ENCODE assay signal across 8 mouse cellular contexts in genomic region chr1:171470371-171470871, GRCm38 (mm10). TPM values are rescaled to one million over a fixed set of nuclear protein-coding genes. Genes with fewer than 3 reads are reported as not detected.
DNase-seq lines count a peak whose midpoint lies in the region; ATAC-seq and TF ChIP-seq lines count a peak whose summit lies in the region.

No protein-coding gene starts in this region.

- H3K4me1 ChIP-seq in intestine, embryonic 16.5 days (ENCODE audit: control insufficient read depth, insufficient read depth, low read length): no peaks in the 10 kb centered on the region
- H3K4me1 ChIP-seq in limb, embryonic 14.5 days (ENCODE audit: control insufficient read depth, insufficient read depth, low read length): no peaks in the 10 kb centered on the region

- no peaks in the 10 kb centered on the region for H3K27me3 ChIP-seq in intestine, embryonic 16.5 days (replicated peaks; ENCODE audit: control insufficient read depth, insufficient read depth, low read length)
- no peaks in the 10 kb centered on the region for H3K27me3 ChIP-seq in limb, embryonic 14.5 days (ENCODE audit: control insufficient read depth, insufficient read depth, low read length)

- 31% methylated on average over 7 of the region's 7 CpGs for WGBS in intestine, embryonic 16.5 days
- 34% methylated on average over 7 of the region's 7 CpGs for WGBS in limb, embryonic 14.5 days

- peak; percentile 64 for DNase-seq in A20 (ENCODE audit: low read depth, low spot score)
- DNase-seq in CD8-positive naive resting alpha-beta T cell, adult 2 months (ENCODE audit: low read depth in 2 of 2, low spot score in 2 of 2): peak; percentile 52 to 73
- DNase-seq in c-Kit-positive CD71-negative TER-119-negative erythroid progenitor cells, embryonic 14.5 days (ENCODE audit: low read depth): peak; percentile 46
- DNase-seq in limb, embryonic 14.5 days (ENCODE audit: low spot score): peak; percentile 82
- peak; percentile 76 for DNase-seq in retina, embryonic 14.5 days (ENCODE audit: low spot score)
- no peak for DNase-seq in yolk sac, embryonic 10.5 days (ENCODE audit: low spot score)

- H3K4me2 ChIP-seq in intestine, embryonic 16.5 days (ENCODE audit: low read depth, low read length): no peak overlapping the region
- no peak overlapping the region for H3K4me2 ChIP-seq in limb, embryonic 14.5 days (replicated peaks; ENCODE audit: low read depth, low read length, severe bottlenecking)

- H3K9ac ChIP-seq in intestine, embryonic 16.5 days (ENCODE audit: low read depth, low read length): no peak overlapping the region
- no peak overlapping the region for H3K9ac ChIP-seq in limb, embryonic 14.5 days (ENCODE audit: low read depth, low read length, severe bottlenecking)

- no peak for TF ChIP-seq POLR2A in limb, embryonic 14.5 days (IDR thresholded peaks at IDR 0.05; ENCODE audit: borderline replicate concordance, extremely low read depth, insufficient read depth, insufficient read length)

- no peaks in the 10 kb centered on the region for H3K36me3 ChIP-seq in intestine, embryonic 16.5 days (ENCODE audit: control insufficient read depth, insufficient read depth, low read length)
- no peaks in the 10 kb centered on the region for H3K36me3 ChIP-seq in limb, embryonic 14.5 days (ENCODE audit: control insufficient read depth, insufficient read depth, low read length)

- no peak overlapping the region for H3K4me3 ChIP-seq in intestine, embryonic 16.5 days (ENCODE audit: low read length)
- no peak overlapping the region for H3K4me3 ChIP-seq in limb, embryonic 14.5 days (replicated peaks; ENCODE audit: low read length)

- no peak overlapping the region for H3K27ac ChIP-seq in intestine, embryonic 16.5 days (ENCODE audit: low read length)
- no peak overlapping the region for H3K27ac ChIP-seq in limb, embryonic 14.5 days (replicated peaks; ENCODE audit: low read depth, low read length)

- ATAC-seq in frontal cortex, adult (ENCODE audit: low TSS enrichment): 0 out of 2 replicates have a peak, but pooled peaks have one; percentile 31
- peak; percentile 24; the same call in 1 of the 2 replicates for ATAC-seq in intestine, embryonic 16.5 days
- no peak for ATAC-seq in limb, embryonic 14.5 days (ENCODE audit: low FRiP score, low read depth)

- no peaks in the 10 kb centered on the region for H3K9me3 ChIP-seq in intestine, embryonic 16.5 days (ENCODE audit: control insufficient read depth, low read length)
- no peaks in the 10 kb centered on the region for H3K9me3 ChIP-seq in limb, embryonic 14.5 days (ENCODE audit: control insufficient read depth, low read length)

RNA-seq across cellular contexts. Expression of gene Alyref2, which starts 32.9 kb away (rescaled TPM):
- polyA plus RNA-seq in intestine, embryonic 16.5 days (2015; fragmentation: Nextera tagmentation; extraction: Ambion mirVana): 11.1 and 11.2 TPM in 2 replicates
- polyA plus RNA-seq in limb, embryonic 14.5 days (2012; rRNA removed): 8.5 and 10.8 TPM in 2 replicates
- 14.5 and 16.8 TPM in 2 replicates for polyA plus RNA-seq in limb, embryonic 14.5 days (2014; fragmentation: Nextera tagmentation; extraction: Ambion mirVana)

RNA-seq across cellular contexts. Expression of gene F11r, which starts 33.1 kb away (rescaled TPM):
- 101 and 108 TPM in 2 replicates for polyA plus RNA-seq in intestine, embryonic 16.5 days (2015; fragmentation: Nextera tagmentation; extraction: Ambion mirVana)
- 19.2 and 20.9 TPM in 2 replicates for polyA plus RNA-seq in limb, embryonic 14.5 days (2012; rRNA removed)
- 35.4 and 37.6 TPM in 2 replicates for polyA plus RNA-seq in limb, embryonic 14.5 days (2014; fragmentation: Nextera tagmentation; extraction: Ambion mirVana)

RNA-seq across cellular contexts. Expression of gene Tstd1, which starts 51.7 kb away (rescaled TPM):
- polyA plus RNA-seq in intestine, embryonic 16.5 days (2015; fragmentation: Nextera tagmentation; extraction: Ambion mirVana): 5.3 and 5.6 TPM in 2 replicates
- 3.9 and 4.7 TPM in 2 replicates for polyA plus RNA-seq in limb, embryonic 14.5 days (2012; rRNA removed)
- 2.8 and 3.4 TPM in 2 replicates for polyA plus RNA-seq in limb, embryonic 14.5 days (2014; fragmentation: Nextera tagmentation; extraction: Ambion mirVana)

RNA-seq across cellular contexts. Expression of gene Usf1, which starts 59.3 kb away (rescaled TPM):
- 54.6 and 58.1 TPM in 2 replicates for polyA plus RNA-seq in intestine, embryonic 16.5 days (2015; fragmentation: Nextera tagmentation; extraction: Ambion mirVana)
- 97.0 and 128 TPM in 2 replicates for polyA plus RNA-seq in limb, embryonic 14.5 days (2012; rRNA removed)
- 86.2 and 89.9 TPM in 2 replicates for polyA plus RNA-seq in limb, embryonic 14.5 days (2014; fragmentation: Nextera tagmentation; extraction: Ambion mirVana)
